Mouse (Mus musculus) lung, embryonic 14.5 days (tissue): ENCODE data around the gene Oscar. TPM values are rescaled to one million over a fixed set of nuclear protein-coding genes. Genes with fewer than 3 reads are reported as not detected.

Source experiments
- ATAC-seq: fragments of 200-750 bp; cut with Nextera tagmentation; 2 replicates; pipeline ENCODE4 v1.8.0; 2017; ENCODE audit warnings: mild to moderate bottlenecking, moderate TSS enrichment, moderate library complexity; ENCODE audit not compliant: insufficient read depth
- DNase-seq: peaks from one replicate; pipeline ENCODE4 v3.0.0-alpha.2; 2015
- H3K27ac ChIP-seq: fragments of 300-500 bp; sonication (generic); 2 replicates; pipeline ENCODE4 v1.5.1; 2014; ENCODE audit warnings: low read depth, mild to moderate bottlenecking, moderate library complexity
- H3K27me3 ChIP-seq: fragments of 300-500 bp; sonication (generic); 2 replicates; pipeline ENCODE4 v1.6.1; 2014; ENCODE audit warnings: low read length, control low read depth; ENCODE audit not compliant: insufficient read depth
- H3K36me3 ChIP-seq: fragments of 300-500 bp; sonication (generic); 2 replicates; pipeline ENCODE4 v1.6.1; 2014; ENCODE audit warnings: control low read depth; ENCODE audit not compliant: insufficient read depth
- H3K4me1 ChIP-seq: fragments of 300-500 bp; sonication (generic); 2 replicates; pipeline ENCODE4 v1.6.1; 2014; ENCODE audit warnings: antibody characterized with exemption, control low read depth; ENCODE audit not compliant: insufficient read depth
- H3K4me2 ChIP-seq: fragments of 300-500 bp; sonication (generic); 2 replicates; pipeline ENCODE4 v1.6.1; 2014; ENCODE audit warnings: mild to moderate bottlenecking
- H3K4me3 ChIP-seq: fragments of 300-500 bp; sonication (generic); 2 replicates; pipeline ENCODE4 v1.5.1; 2014; ENCODE audit warnings: low read depth, low read length
- H3K9ac ChIP-seq: fragments of 300-500 bp; sonication (generic); 2 replicates; pipeline ENCODE4 v1.6.1; 2014
- H3K9me3 ChIP-seq: fragments of 300-500 bp; sonication (generic); 2 replicates; pipeline ENCODE4 v1.6.1; 2016; ENCODE audit warnings: low read depth, low read length, control low read depth
- CTCF ChIP-seq: IDR thresholded peaks from 2 replicates; pipeline ENCODE4 v1.5.1; 2016; ENCODE audit warnings: antibody characterized with exemption, low read depth
- WGBS: fragments of 180-500 bp; shearing (Covaris S2); extraction: QIAGEN DNeasy Blood & Tissue Kit; methylation state at CpG from one replicate; pipeline ENCODE4 v1.1.7; 2014; 5-methylcytosine and 5-hydroxymethylcytosine counted together
- microRNA-seq: library from miRNA; unstranded; fragments of <30 nt; microRNA quantifications from one replicate; pipeline ENCODE4, GENCODE M21; 2016; ENCODE audit warnings: borderline number of aligned reads
- polyA plus RNA-seq: library from polyadenylated mRNA; unstranded; fragments of >200 nt; fragmentation: Nextera tagmentation; extraction: Ambion mirVana; gene quantifications from 2 replicates; pipeline ENCODE4 v1.2.1, GENCODE M21; 2014

Gene Oscar
- polyA plus RNA-seq, 1 experiment from 2014 or later, result not detected

- Histone ChIP-seq H3K4me3 (no peak overlapping the region), H3K9me3 (no peaks in the 10 kb centered on the region), H3K36me3 (no peaks in the 10 kb centered on the region), H3K9ac (no peak overlapping the region), H3K27ac (no peak overlapping the region), H3K27me3 (no peaks in the 10 kb centered on the region), H3K4me1 (no peaks in the 10 kb centered on the region), H3K4me2 (no peak overlapping the region)
- DNase-seq (no peak), ATAC-seq (no peak)
- 11% methylated on average over 2 of the region's 2 CpGs for WGBS
- TF ChIP-seq CTCF, result no peak
Observed at GRCm38 (mm10) chr7:3567336-3567735, 48.6 kb downstream of the Oscar start.

Small RNAs within 50 kb of the gene (microRNA-seq; reads per million reads assigned to microRNA genes)
- not detected for gene Gm25100
- 4.3 reads per million, percentile 15 among the genes with 10 or more reads in this experiment for gene Mir3572

Other genes starting within 250 kb of the Oscar start
- 2.9 and 4.8 TPM in 2 replicates for gene Cacng8, start 225.5 kb downstream of the Oscar start, polyA plus RNA-seq
- not detected in 2 replicates for gene Cacng6, start 192.0 kb downstream of the Oscar start, polyA plus RNA-seq
- gene Tarm1, start 113.5 kb downstream of the Oscar start, polyA plus RNA-seq, result not detected in 2 replicates
- gene Ndufa3, start 1.2 kb upstream of the Oscar start, polyA plus RNA-seq, result 511 and 530 TPM in 2 replicates
- 25.7 and 27.2 TPM in 2 replicates for gene Tfpt, start 13.8 kb upstream of the Oscar start, polyA plus RNA-seq
- 103 and 112 TPM in 2 replicates for gene Prpf31, start 13.8 kb upstream of the Oscar start, polyA plus RNA-seq
- gene Cnot3, start 29.1 kb upstream of the Oscar start, polyA plus RNA-seq, result 76.4 and 79.8 TPM in 2 replicates
- 12.0 and 12.5 TPM in 2 replicates for gene Leng1, start 49.7 kb upstream of the Oscar start, polyA plus RNA-seq
- 16.1 and 17.3 TPM in 2 replicates for gene Tmc4, start 61.4 kb upstream of the Oscar start, polyA plus RNA-seq
- 277 and 290 TPM in 2 replicates for gene Tsen34, start 76.7 kb upstream of the Oscar start, polyA plus RNA-seq
- 38.0 and 44.2 TPM in 2 replicates for gene Mboat7, start 77.4 kb upstream of the Oscar start, polyA plus RNA-seq
- gene Rps9, start 87.8 kb upstream of the Oscar start, polyA plus RNA-seq, result 1,609 and 1,625 TPM in 2 replicates
- 0.91 and 1.2 TPM in 2 replicates for gene Pirb, start 104.2 kb upstream of the Oscar start, polyA plus RNA-seq
- not detected in 2 replicates for gene Gm15448, start 209.5 kb upstream of the Oscar start, polyA plus RNA-seq
- 0.50 and 0.58 TPM in 2 replicates for gene Pira2, start 228.9 kb upstream of the Oscar start, polyA plus RNA-seq